Mouse (Mus musculus): ENCODE data around the gene Rnf227. TPM values are rescaled to one million over a fixed set of nuclear protein-coding genes. Genes with fewer than 3 reads are reported as not detected.

The Rnf227 gene
- polyA plus RNA-seq, 1 experiment from 2014 or later, result 15.2 TPM

DNA sequence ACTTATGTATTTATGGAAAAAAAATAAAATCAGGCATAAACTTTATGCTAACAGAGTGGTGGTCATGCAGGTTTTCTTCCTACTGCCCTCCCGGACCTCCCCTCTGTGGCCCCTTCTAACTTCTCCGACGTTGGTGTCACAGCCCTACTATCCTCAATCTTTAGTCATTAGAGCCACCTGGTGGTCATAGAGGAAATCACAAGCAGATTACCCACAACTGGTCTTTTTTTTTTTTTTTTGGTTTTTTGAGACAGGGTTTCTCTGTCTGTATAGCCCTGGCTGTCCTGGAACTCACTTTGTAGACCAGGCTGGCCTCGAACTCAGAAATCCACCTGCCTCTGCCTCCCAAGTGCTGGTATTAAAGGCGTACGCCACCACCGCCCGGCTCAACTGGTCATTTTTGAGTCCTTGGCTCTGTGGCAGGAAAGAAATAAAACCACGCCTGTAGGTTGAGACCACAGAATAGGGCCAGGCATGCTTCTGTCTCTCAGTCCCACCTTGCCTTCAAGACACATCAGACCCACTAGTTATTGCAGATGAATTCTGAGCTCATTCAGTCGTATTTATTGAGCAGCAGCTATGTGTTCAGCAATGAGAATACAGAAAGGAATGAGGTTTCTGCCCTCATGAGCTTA is 50.3 kb downstream of the Rnf227 start:
- ATAC-seq (ENCODE audit: insufficient read depth) (peak; percentile 32; the same call in 1 of the 2 replicates), DNase-seq (peak; percentile 95)
- H3K9me3 ChIP-seq (ENCODE audit: low read depth, low read length), result no peaks in the 10 kb centered on the region
- 47% methylated on average over 10 of the region's 10 CpGs for WGBS
- H3K36me3 ChIP-seq (ENCODE audit: insufficient read depth), result no peaks in the 10 kb centered on the region
- no peak overlapping the region for H3K4me2 ChIP-seq
- H3K27me3 ChIP-seq (ENCODE audit: insufficient read depth, low read length), result no peaks in the 10 kb centered on the region
- H3K4me1 ChIP-seq (ENCODE audit: insufficient read depth), result no peaks in the 10 kb centered on the region
- H3K9ac ChIP-seq, result no peak overlapping the region
- peak; percentile 81 for TF ChIP-seq CTCF (IDR thresholded peaks at IDR 0.05; ENCODE audit: low read depth)
- H3K4me3 ChIP-seq (ENCODE audit: low read depth, low read length), result no peak overlapping the region
- H3K27ac ChIP-seq (ENCODE audit: low read depth), result no peak overlapping the region

Other genes starting within 250 kb of the Rnf227 start
- gene Per1, start 245.2 kb upstream of the Rnf227 start, polyA plus RNA-seq (2014; fragmentation: Nextera tagmentation; extraction: Ambion mirVana), result 15.4 and 23.7 TPM in 2 replicates
- 0.57 and 0.68 TPM in 2 replicates for gene Hes7, start 220.1 kb upstream of the Rnf227 start, polyA plus RNA-seq (2014; fragmentation: Nextera tagmentation; extraction: Ambion mirVana)
- 0.19 and 0.41 TPM in 2 replicates for gene 9130213A22Rik, start 217.9 kb upstream of the Rnf227 start, polyA plus RNA-seq (2014; fragmentation: Nextera tagmentation; extraction: Ambion mirVana)
- gene Aloxe3, start 214.6 kb upstream of the Rnf227 start, polyA plus RNA-seq (2014; fragmentation: Nextera tagmentation; extraction: Ambion mirVana), result 0.09 and 0.17 TPM in 2 replicates
- not detected in 2 replicates for gene Alox12b, start 183.5 kb upstream of the Rnf227 start, polyA plus RNA-seq (2014; fragmentation: Nextera tagmentation; extraction: Ambion mirVana)
- gene Alox8, start 142.6 kb upstream of the Rnf227 start, polyA plus RNA-seq (2014; fragmentation: Nextera tagmentation; extraction: Ambion mirVana), result not detected in 2 replicates
- not detected in 2 replicates for gene Gucy2e, start 103.4 kb upstream of the Rnf227 start, polyA plus RNA-seq (2014; fragmentation: Nextera tagmentation; extraction: Ambion mirVana)
- 16.6 and 19.2 TPM in 2 replicates for gene Cntrob, start 16.7 kb upstream of the Rnf227 start, polyA plus RNA-seq (2014; fragmentation: Nextera tagmentation; extraction: Ambion mirVana)
- 143 and 150 TPM in 2 replicates for gene Trappc1, start 16.5 kb upstream of the Rnf227 start, polyA plus RNA-seq (2014; fragmentation: Nextera tagmentation; extraction: Ambion mirVana)
- 0.89 and 1.3 TPM in 2 replicates for gene Kcnab3, start 14.2 kb upstream of the Rnf227 start, polyA plus RNA-seq (2014; fragmentation: Nextera tagmentation; extraction: Ambion mirVana)
- 57.3 and 59.9 TPM in 2 replicates for gene Chd3, start 28.9 kb downstream of the Rnf227 start, polyA plus RNA-seq (2014; fragmentation: Nextera tagmentation; extraction: Ambion mirVana)
- 169 and 173 TPM in 2 replicates for gene Naa38, start 55.0 kb downstream of the Rnf227 start, polyA plus RNA-seq (2014; fragmentation: Nextera tagmentation; extraction: Ambion mirVana)
- gene Cyb5d1, start 55.2 kb downstream of the Rnf227 start, polyA plus RNA-seq (2014; fragmentation: Nextera tagmentation; extraction: Ambion mirVana), result 26.8 and 27.2 TPM in 2 replicates
- 37.5 and 39.1 TPM in 2 replicates for gene Tmem88, start 57.8 kb downstream of the Rnf227 start, polyA plus RNA-seq (2014; fragmentation: Nextera tagmentation; extraction: Ambion mirVana)
- gene Kdm6b, start 73.2 kb downstream of the Rnf227 start, polyA plus RNA-seq (2014; fragmentation: Nextera tagmentation; extraction: Ambion mirVana), result 22.9 and 24.4 TPM in 2 replicates
- gene Dnah2, start 208.6 kb downstream of the Rnf227 start, polyA plus RNA-seq (2014; fragmentation: Nextera tagmentation; extraction: Ambion mirVana), result 0.58 and 1.9 TPM in 2 replicates
- 2.8 and 3.3 TPM in 2 replicates for gene Efnb3, start 219.7 kb downstream of the Rnf227 start, polyA plus RNA-seq (2014; fragmentation: Nextera tagmentation; extraction: Ambion mirVana)
- 27.1 and 33.6 TPM in 2 replicates for gene Wrap53, start 239.8 kb downstream of the Rnf227 start, polyA plus RNA-seq (2014; fragmentation: Nextera tagmentation; extraction: Ambion mirVana)
- 178 and 202 TPM in 2 replicates for gene Trp53, start 239.9 kb downstream of the Rnf227 start, polyA plus RNA-seq (2014; fragmentation: Nextera tagmentation; extraction: Ambion mirVana)